Mouse (Mus musculus): ENCODE data around the gene Tubd1. TPM values are rescaled to one million over a fixed set of nuclear protein-coding genes. Genes with fewer than 3 reads are reported as not detected.

The Tubd1 gene
- total RNA-seq, 2 experiments from 2014 or later = 6.3 to 7.5 TPM

GRCm38 (mm10) chr11:86553525-86553924 is 8.7 kb downstream of the Tubd1 start:
- no peak for DNase-seq (ENCODE audit: low spot score in 2 of 2)

- no peak for DNase-seq (ENCODE audit: low spot score in 2 of 2)
These were observed 13.5 kb downstream of the Tubd1 start for GRCm38 (mm10) chr11:86558258-86558657.

GRCm38 (mm10) chr11:86568425-86568824 is 23.6 kb downstream of the Tubd1 start:
- DNase-seq (ENCODE audit: low spot score in 2 of 2) = no peak

- DNase-seq (ENCODE audit: low spot score in 2 of 2) = peak in 1 of 2 experiments; percentile 25
These were observed 25.5 kb downstream of the Tubd1 start for GRCm38 (mm10) chr11:86570261-86570746.

GRCm38 (mm10) chr11:86571047-86571855 is 26.5 kb downstream of the Tubd1 start:
- DNase-seq (ENCODE audit: low spot score in 2 of 2) = no peak

GRCm38 (mm10) chr11:86571871-86572270 is 27.1 kb downstream of the Tubd1 start:
- no peak for DNase-seq (ENCODE audit: low spot score in 2 of 2)

GRCm38 (mm10) chr11:86572623-86573022 is 27.8 kb downstream of the Tubd1 start:
- no peak for DNase-seq (ENCODE audit: low spot score in 2 of 2)

- DNase-seq (ENCODE audit: low spot score in 2 of 2) = no peak
These were observed 28.9 kb downstream of the Tubd1 start for GRCm38 (mm10) chr11:86573646-86574231.

- DNase-seq (ENCODE audit: low spot score in 2 of 2) = no peak
These were observed 29.6 kb downstream of the Tubd1 start for GRCm38 (mm10) chr11:86574408-86574807.

GRCm38 (mm10) chr11:86575632-86576378 is 31.0 kb downstream of the Tubd1 start:
- no peak for DNase-seq (ENCODE audit: low spot score in 2 of 2)

- no peak for DNase-seq (ENCODE audit: low spot score in 2 of 2)
These were observed 32.4 kb downstream of the Tubd1 start for GRCm38 (mm10) chr11:86577231-86577630.

- DNase-seq (ENCODE audit: low spot score in 2 of 2) = no peak
These were observed 33.5 kb downstream of the Tubd1 start for GRCm38 (mm10) chr11:86578106-86578808.

GRCm38 (mm10) chr11:86578809-86579730 is 34.3 kb downstream of the Tubd1 start:
- DNase-seq (ENCODE audit: low spot score in 2 of 2) = no peak

- no peak for DNase-seq (ENCODE audit: low spot score in 2 of 2)
These were observed 35.0 kb downstream of the Tubd1 start for GRCm38 (mm10) chr11:86579731-86580318.

- no peak for DNase-seq (ENCODE audit: low spot score in 2 of 2)
These were observed 35.7 kb downstream of the Tubd1 start for GRCm38 (mm10) chr11:86580319-86581113.

GRCm38 (mm10) chr11:86581250-86581753 is 36.5 kb downstream of the Tubd1 start:
- DNase-seq (ENCODE audit: low spot score in 2 of 2) = no peak

- DNase-seq (ENCODE audit: low spot score in 2 of 2) = no peak
These were observed 37.3 kb downstream of the Tubd1 start for GRCm38 (mm10) chr11:86581943-86582542.
